Mouse (Mus musculus): ENCODE results near the gene Rnf10. TPM values are rescaled to one million over a fixed set of nuclear protein-coding genes. Genes with fewer than 3 reads are reported as not detected.
A peak's percentile ranks its signal among the peaks of the same experiment; 100 is the strongest.

The Rnf10 gene
- total RNA-seq, 2 experiments from 2014 or later, result 248 to 266 TPM

DNA sequence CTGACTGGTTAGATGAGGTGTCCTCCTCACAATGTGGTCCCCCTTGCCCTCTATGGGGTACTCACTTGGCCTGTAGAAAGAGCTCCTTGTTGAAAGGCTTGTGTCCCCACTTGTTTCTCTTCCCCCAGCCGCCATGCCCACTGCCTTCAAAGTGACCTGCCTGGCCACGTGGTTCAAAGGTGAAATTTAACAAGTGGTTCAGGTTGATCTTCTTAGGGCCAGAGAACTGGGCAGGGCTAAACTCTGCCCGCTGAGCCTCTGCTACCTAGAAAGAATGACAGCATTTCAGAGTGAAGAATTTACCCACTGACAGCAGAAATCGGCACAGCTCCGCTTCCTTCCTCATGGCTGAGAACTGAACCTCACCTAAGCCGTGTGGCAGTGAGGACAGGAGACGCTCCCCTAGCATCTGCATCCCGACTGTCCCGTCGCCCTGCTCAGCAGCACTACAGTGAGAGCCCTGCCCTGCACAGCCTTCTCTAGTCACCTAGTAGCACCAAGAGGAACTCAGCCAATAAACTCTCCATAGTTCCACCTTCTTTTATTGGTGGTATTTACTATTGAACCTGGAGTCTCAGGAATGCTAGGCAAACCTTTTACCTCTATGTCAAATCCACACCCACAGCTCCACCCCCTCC, 15.7 kb downstream of the Rnf10 start:
- intact Hi-C loops (cut with DNase I), result no loop called here
- no peak for DNase-seq (ENCODE audit: low spot score in 2 of 2)

DNA sequence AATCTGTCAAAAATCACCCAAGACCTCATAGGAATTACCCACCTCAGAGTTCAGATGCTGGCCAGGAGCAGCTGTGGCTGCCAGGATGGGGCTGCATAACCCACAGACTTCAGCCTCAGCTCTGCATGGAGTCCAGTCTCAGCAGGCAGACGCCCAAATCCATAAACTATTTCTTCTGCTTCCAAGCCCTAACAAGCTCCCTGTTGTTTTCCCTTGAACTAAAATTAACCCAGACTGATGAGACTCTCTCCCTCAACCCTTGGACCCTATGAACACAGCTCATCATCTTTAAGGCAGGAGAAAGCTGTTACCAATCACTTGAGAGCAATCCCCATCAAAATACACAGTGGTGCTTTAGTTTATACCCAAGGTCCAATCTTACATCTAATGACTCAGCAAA, 17.2 kb downstream of the Rnf10 start:
- no peak for DNase-seq (ENCODE audit: low spot score in 2 of 2)
- intact Hi-C loops (cut with DNase I), result no loop called here

DNA sequence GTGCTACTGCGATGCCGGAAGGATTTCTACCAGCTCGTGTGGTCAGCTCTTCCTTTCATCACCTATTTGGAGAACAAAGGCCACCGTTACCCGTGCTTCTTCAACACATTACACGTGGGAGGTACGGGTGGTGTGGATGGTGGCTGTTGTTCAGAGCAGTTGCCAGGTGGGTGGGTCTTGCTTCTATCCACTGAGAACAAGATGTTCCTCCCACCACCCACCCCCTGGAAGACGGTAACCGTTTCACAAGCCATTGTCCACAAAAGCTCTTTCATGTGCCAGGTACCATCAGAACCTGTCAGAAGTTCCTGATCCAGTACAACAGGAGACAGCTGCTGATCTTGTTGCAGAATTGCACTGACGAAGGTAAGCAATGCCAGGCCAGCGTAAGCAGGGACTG, 32.5 kb downstream of the Rnf10 start:
- intact Hi-C loops (cut with DNase I), result no loop called here
- peak in 1 of 2 experiments; percentile 71 for DNase-seq (ENCODE audit: low spot score in 2 of 2)

DNA sequence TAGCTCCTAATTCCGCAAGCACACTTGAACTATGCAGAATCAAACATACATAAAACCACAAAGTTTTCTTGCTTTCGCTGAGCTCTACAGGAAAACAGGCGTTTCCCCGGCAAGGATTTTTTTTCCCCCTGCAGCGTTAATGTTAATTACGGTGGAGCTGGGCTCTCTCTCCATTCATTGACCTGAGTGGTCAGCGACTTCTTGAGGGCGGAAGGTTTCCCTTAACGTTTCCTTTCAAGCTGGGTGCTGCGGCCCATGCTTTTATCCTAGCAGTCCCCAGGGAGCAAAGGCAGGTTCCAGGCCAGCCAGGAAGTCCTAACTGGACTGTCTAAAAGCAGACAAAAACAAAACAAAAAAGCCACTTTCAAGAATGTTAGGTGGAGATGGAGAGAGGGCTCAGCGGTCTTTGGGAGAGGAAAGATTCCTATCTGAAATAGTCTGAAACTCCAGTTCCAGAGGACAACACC, 33.9 kb downstream of the Rnf10 start:
- no peak for DNase-seq (ENCODE audit: low spot score in 2 of 2)
- intact Hi-C loops (cut with DNase I), result no loop called here

- intact Hi-C loops (cut with DNase I), result loop anchor here (2.0 kb wide), 2 partner anchors 79 to 259 kb away; partner anchors contain the start of gene Mlec
Measured at GRCm38 (mm10) chr5:115237803-115238728, 34.6 kb downstream of the Rnf10 start.

DNA sequence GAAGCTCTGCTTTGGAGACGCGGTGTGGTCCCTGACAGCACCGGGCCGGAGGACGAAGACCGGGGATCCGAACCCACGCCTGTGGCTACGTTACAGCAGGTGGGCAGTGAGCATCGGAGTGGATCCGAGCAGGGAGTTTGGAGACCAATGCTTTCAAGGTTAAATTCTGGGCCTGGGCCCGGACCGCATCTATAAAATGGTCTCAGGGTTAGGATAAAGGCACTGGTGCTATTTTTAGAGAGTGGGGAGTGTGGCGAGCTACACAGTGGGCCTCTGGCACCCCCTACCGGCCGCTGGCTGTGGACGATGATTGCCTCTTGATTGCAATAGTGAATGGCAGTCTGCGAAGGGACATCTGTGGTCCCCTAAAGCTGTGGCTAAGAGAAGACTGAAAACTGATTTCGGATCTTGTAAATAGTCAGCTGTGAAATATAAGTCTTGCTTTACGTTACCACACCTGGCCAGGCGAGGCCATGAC, 36.9 kb downstream of the Rnf10 start, which contains the start of gene Pop5:
Pop5 (plus strand) TSS at position 51 of the 478 bp plus-strand sequence.
- peak; percentile 90 to 93 for DNase-seq (ENCODE audit: low spot score in 2 of 2)
- intact Hi-C loops (cut with DNase I), result loop anchor here (1.0 to 2.0 kb wide), 5 partner anchors 29 to 257 kb away; partner anchors contain the start of gene Mlec

More at GRCm38 (mm10) chr5:115237803-115238728, 34.6 kb downstream of the Rnf10 start:
- peak; percentile 92 to 95 for DNase-seq (ENCODE audit: low spot score in 2 of 2)

DNA sequence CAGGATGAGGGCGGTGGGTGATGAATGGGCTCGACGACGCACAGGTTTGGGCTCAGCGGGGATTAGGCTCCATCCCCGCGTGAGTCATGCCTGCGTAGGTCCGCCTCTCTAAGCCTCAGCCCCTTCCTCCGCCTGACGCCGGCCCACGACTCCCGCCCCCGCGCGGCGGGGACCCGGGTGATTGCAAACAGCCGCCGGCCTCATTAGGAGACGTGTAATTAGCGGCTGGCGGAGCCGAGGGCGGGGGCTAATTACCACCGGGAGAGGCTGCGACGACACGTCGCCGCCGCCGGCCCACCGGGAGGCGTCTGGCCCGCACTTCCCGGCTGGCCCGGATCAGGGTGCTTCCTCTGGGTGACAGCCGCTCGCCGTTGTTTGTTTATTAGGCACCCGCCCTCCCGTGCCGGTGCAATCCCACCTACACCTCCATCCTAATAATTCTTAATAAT, 37.4 kb downstream of the Rnf10 start:
- peak; percentile 77 to 80 for DNase-seq (ENCODE audit: low spot score in 2 of 2)
- intact Hi-C loops (cut with DNase I), result loop anchor here (2.0 kb wide), 1 partner anchor 29 kb away; no protein-coding TSS in a partner anchor

DNA sequence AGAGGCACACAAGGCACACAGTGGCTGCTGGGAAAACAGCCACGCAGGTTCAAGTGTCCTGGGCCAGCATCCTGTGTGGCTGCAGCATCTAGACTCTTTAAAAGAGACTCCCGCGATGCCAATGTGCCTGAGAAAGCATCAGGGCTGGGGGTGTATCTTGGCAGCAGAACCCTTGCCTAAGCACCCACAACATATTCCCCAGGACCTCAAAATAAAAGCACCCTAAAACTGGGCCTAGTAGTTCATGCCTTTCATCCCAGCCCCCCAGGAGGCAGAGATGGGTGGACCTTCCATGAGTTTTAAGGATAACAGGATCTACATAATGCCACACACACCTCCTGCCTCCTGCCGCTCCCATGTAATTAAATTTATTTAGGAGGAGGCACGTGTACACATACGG, 38.2 kb downstream of the Rnf10 start:
- intact Hi-C loops (cut with DNase I), result loop anchor here (2.0 kb wide), 1 partner anchor 28 kb away; no protein-coding TSS in a partner anchor
- peak in 1 of 2 experiments; percentile 79 for DNase-seq (ENCODE audit: low spot score in 2 of 2)

GRCm38 (mm10) chr5:115233031-115233780, 39.5 kb downstream of the Rnf10 start:
- DNase-seq (ENCODE audit: low spot score in 2 of 2), result no peak
- intact Hi-C loops (cut with DNase I), result no loop called here

DNA sequence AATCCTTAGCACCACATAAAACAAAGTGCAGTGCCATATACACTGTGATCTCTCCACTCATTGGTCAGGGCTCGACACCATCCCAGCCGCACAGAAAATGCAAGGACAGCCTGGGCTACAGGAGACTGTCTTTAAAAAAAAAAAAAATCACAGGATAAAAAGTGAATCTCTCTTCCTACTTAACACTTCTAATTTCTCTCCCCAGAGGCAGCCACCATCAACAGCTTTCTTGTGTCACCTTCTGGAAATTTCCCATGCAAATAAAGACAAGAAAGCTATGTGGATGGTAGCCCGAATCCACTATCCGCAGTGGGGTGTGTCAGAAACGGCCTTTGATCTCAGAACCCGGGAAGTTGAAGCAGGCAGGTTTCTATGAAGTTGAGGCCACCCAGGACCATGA, 40.2 kb downstream of the Rnf10 start:
- peak in 1 of 2 experiments; percentile 76 for DNase-seq (ENCODE audit: low spot score in 2 of 2)
- intact Hi-C loops (cut with DNase I), result no loop called here

GRCm38 (mm10) chr5:115231552-115232120, 41.1 kb downstream of the Rnf10 start:
- intact Hi-C loops (cut with DNase I), result loop anchor here (2.0 kb wide), 1 partner anchor 17 kb away; no protein-coding TSS in a partner anchor
- no peak for DNase-seq (ENCODE audit: low spot score in 2 of 2)

- intact Hi-C loops (cut with DNase I), result loop anchor here (2.0 kb wide), 1 partner anchor 16 kb away; no protein-coding TSS in a partner anchor
- DNase-seq (ENCODE audit: low spot score in 2 of 2), result peak; percentile 65 to 91
Measured at GRCm38 (mm10) chr5:115230830-115231551, 41.7 kb downstream of the Rnf10 start.

GRCm38 (mm10) chr5:115222485-115222884, 50.2 kb downstream of the Rnf10 start:
- intact Hi-C loops (cut with DNase I), result no loop called here
- DNase-seq (ENCODE audit: low spot score in 2 of 2), result no peak

DNA sequence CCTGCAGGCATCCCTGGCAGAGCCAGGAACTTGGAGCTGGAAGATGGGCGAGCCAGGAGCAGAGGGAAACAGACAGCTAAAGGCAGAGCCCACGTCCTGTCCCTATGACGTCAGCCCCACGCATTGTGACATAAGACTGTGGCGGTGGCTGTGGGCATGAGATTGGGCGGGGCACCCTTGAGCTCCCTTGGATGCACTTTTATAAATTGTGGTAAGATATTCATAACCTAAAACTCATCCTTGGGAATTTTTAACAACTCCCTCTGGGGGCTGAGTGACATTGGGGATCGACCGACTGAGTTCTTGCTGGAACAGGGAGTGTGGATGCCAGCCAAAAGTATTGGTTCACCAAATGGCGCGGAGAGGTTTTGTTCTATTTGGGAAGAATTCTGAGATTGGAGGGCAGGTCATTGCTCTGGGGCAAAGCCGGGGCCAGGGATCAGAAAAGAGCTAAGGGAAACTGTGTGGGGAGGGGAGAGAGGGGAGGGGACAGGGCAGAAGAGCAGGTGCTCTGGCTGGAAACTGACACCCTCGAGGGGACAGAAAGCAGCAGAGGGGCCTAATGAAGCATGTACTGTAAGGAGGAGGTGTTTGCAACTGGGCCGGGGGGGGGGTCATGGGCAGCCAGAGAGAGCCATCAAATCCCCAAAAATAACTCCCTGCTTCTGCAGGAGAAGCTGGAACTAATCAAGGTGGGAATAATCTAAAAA, 51.6 kb downstream of the Rnf10 start:
- DNase-seq (ENCODE audit: low spot score in 2 of 2), result peak; percentile 52 to 92
- intact Hi-C loops (cut with DNase I), result no loop called here

DNA sequence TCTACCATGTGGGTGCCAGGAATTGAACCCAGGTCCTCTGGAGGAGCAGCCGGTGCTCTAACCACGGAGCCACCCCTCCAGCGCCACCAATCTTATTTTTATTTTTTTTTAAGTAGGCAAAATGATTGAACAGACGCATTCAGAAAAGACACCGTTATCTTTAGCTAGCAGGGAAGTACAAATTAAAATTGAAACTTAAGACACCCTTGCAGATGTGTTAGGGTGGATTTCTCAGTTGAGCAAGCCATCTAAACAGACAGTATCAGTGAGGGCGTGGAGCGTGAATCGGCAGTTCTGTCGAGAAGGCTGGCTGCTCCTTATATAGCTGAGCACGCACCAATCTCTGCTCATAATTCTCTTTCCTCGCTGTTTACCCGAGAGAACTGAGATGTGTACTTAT, 54.7 kb downstream of the Rnf10 start:
- intact Hi-C loops (cut with DNase I), result no loop called here
- DNase-seq (ENCODE audit: low spot score in 2 of 2), result peak in 1 of 2 experiments; percentile 83

DNA sequence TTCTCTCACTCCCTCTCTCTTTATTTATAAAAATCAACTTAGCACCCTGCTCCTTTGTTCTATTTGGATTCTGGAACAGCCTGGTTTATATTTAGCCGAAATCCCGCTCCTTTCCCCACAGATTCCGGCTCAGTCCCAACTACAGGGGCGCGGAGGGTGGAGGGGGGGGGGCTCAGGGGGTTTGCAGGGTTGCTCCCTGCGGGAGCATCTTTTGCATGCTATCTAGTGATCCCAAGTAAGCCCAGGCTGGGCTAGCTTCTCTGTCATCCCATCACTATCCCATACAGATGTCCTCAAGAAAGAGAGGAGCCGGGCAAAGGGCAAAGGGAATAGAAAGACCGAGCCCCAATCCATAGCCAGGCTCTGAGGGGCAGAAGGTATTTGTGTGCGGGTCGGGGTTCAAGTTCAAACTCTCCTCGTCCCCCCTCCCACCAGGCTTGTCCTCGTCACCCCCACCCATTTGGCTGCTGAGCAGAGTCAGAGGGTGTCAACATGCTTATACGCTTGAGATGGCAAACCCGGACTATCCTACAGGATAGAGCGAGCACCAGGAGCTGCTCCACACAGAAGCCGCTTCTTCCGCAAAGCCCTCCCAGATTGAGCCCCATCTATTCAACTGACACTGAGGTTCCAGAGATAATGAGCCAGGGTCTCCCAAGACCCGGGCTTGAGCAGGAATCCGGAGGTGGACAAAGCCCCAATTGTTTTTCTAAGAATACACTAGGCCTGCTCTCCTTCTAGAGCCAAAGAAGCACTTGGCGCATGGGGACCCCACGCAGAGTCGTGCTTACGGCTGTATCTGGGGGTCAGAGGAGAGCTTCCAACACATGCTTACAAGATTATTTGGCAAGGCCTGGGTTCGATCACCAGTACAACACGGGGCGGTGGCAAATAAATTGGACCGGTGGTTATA, 57.2 kb downstream of the Rnf10 start:
- peak in 1 of 2 experiments; percentile 38 for DNase-seq (ENCODE audit: low spot score in 2 of 2)
- intact Hi-C loops (cut with DNase I), result loop anchor here (2.0 kb wide), 1 partner anchor 15 kb away; no protein-coding TSS in a partner anchor
